10 mouse cellular contexts compared by ENCODE assay signal in the genomic region with DNA sequence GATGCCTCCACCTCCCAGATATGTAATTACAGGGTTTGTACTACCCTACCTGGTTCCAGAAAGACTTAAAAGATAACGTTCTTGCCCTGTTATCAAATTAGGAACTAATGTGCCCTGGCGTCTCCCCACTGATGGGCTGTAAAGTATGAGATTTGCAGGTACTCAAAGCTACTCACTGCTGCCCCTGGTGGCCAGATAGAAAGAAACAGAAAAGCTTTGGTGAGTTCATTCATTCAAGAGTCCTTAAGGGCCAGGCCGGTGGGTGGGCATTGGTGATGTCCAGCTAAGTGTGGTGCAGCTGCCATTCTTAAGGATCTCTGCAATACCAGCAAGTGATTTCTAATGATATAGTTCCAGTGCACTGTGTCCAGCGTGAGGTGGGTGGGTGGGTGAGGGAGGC. TPM values are rescaled to one million over a fixed set of nuclear protein-coding genes. Genes with fewer than 3 reads are reported as not detected.
DNase-seq lines count a peak whose midpoint lies in the region; TF ChIP-seq lines count a peak whose summit lies in the region.
"Had no signal": no experiment of that assay in that cellular context is flagged by ENCODE, and none has a peak within 500 bp of the region (broad histone marks: within the 10 kb centered on the region; RNA-seq: fewer than 3 reads in every experiment).

No protein-coding gene starts in this region.

- H3K4me1 ChIP-seq in kidney, adult 2 months (ENCODE audit: control insufficient read depth, insufficient read depth, low read length) = no peaks in the 10 kb centered on the region; the same call in 1 of the 2 replicates

- H3K36me3 ChIP-seq in kidney, adult 2 months (ENCODE audit: control insufficient read depth, insufficient read depth, low read length) = no peaks in the 10 kb centered on the region
- H3K36me3 ChIP-seq: limb, embryonic 15.5 days; stomach, embryonic 15.5 days had no signal

- H3K27me3 ChIP-seq in kidney, adult 2 months (replicated peaks; ENCODE audit: control insufficient read depth, insufficient read depth, low read length) = no peaks in the 10 kb centered on the region
- H3K27me3 ChIP-seq: limb, embryonic 15.5 days; stomach, embryonic 15.5 days had no signal

- TF ChIP-seq POLR2A in kidney, adult 2 months (IDR thresholded peaks at IDR 0.05; ENCODE audit: low read depth, low read length) = no peak
- TF ChIP-seq POLR2A in brain, embryonic 14.5 days (IDR thresholded peaks at IDR 0.05; ENCODE audit: borderline replicate concordance, extremely low read depth, insufficient read depth, insufficient read length, poor library complexity, severe bottlenecking) = no peak

- TF ChIP-seq CTCF in kidney, adult 2 months (conservative IDR thresholded peaks at IDR 0.05; ENCODE audit: insufficient read depth, insufficient read length, low read depth, low read length) = peak; percentile 35
- TF ChIP-seq CTCF in brain, embryonic 14.5 days (IDR thresholded peaks at IDR 0.05; ENCODE audit: borderline replicate concordance, extremely low read depth, insufficient read depth, insufficient read length) = peak; percentile 49; the same call in 1 of the 2 replicates

- 92% methylated on average over 4 of the region's 4 CpGs for WGBS in kidney, adult 2 months

- no peak overlapping the region for H3K27ac ChIP-seq in kidney, adult 2 months (ENCODE audit: insufficient read depth, low read depth, low read length)
- H3K27ac ChIP-seq: limb, embryonic 15.5 days; stomach, embryonic 15.5 days had no signal

- H3K4me3 ChIP-seq in kidney, adult 2 months (ENCODE audit: insufficient read depth, low read depth, low read length) = no peak overlapping the region
- H3K4me3 ChIP-seq: limb, embryonic 15.5 days; stomach, embryonic 15.5 days had no signal

- DNase-seq in kidney, adult 2 months = peak; percentile 33
- DNase-seq in kidney, adult 9 months = no peak
- peak; percentile 81 for DNase-seq in ES-CJ7 (ENCODE audit: low read depth, low spot score)
- DNase-seq in brain, embryonic 14.5 days (ENCODE audit: low read depth) = no peak
- peak; percentile 9 for DNase-seq in lung, postnatal 25 days (ENCODE audit: low spot score)
- no peak for DNase-seq in urinary bladder, postnatal 36 days (ENCODE audit: low spot score in 2 of 2)
- DNase-seq in urinary bladder, adult 18-20 months (ENCODE audit: low spot score in 2 of 2) = no peak
- no peak for DNase-seq in gastrocnemius, adult 8-10 months (ENCODE audit: low spot score in 2 of 2)

RNA-seq across cellular contexts. Expression of a gene that starts 2.2 kb away (rescaled TPM):
- polyA plus RNA-seq in kidney, adult 2 months (2012; rRNA removed) = 14.5 and 15.3 TPM in 2 replicates
- 8.7 and 11.0 TPM in 2 replicates for polyA plus RNA-seq in brain, embryonic 14.5 days (2012; rRNA removed)
- total RNA-seq in gastrocnemius, adult 8-10 months (2022) = 1 to 10 TPM; 4.4 to 6.0 (median 5.5) TPM

RNA-seq across cellular contexts. Expression of a gene that starts 23.7 kb away (rescaled TPM):
- not detected in 2 replicates for polyA plus RNA-seq in kidney, adult 2 months (2012; rRNA removed)
- not detected in 2 replicates for polyA plus RNA-seq in brain, embryonic 14.5 days (2012; rRNA removed)
- total RNA-seq in gastrocnemius, adult 8-10 months (2022) = not detected

Comparison
In these comparisons a context has a peak if more than half of its experiments do, and no peak if none do; other contexts are left out.
1. DNase-seq: peak in kidney, adult 2 months (single experiment), ES-CJ7 (single experiment) and lung, postnatal 25 days (single experiment); none in kidney, adult 9 months (single experiment), brain, embryonic 14.5 days (single experiment), urinary bladder, postnatal 36 days (0 of 2), urinary bladder, adult 18-20 months (0 of 2) and gastrocnemius, adult 8-10 months (0 of 2).